Mouse (Mus musculus) midbrain, embryonic 15.5 days (tissue): ENCODE results near the gene Pitpnb. TPM values are rescaled to one million over a fixed set of nuclear protein-coding genes. Genes with fewer than 3 reads are reported as not detected.

Experiments
- ATAC-seq: fragments of 200-750 bp; cut with Nextera tagmentation; replicated peaks from 2 replicates; pipeline ENCODE4 v1.8.0; 2017; ENCODE audit warnings: moderate TSS enrichment
- H3K27ac ChIP-seq: fragments of 300-500 bp; sonication (generic); 2 replicates; pipeline ENCODE4 v1.5.1; 2015; ENCODE audit warnings: mild to moderate bottlenecking, inconsistent platforms
- H3K27me3 ChIP-seq: fragments of 300-500 bp; sonication (generic); replicated peaks from 2 replicates; pipeline ENCODE4 v1.6.1; 2015; ENCODE audit warnings: inconsistent platforms
- H3K36me3 ChIP-seq: fragments of 300-500 bp; sonication (generic); replicated peaks from 2 replicates; pipeline ENCODE4 v1.6.1; 2015; ENCODE audit warnings: inconsistent platforms
- H3K4me1 ChIP-seq: fragments of 300-500 bp; sonication (generic); 2 replicates; pipeline ENCODE4 v1.6.1; 2015; ENCODE audit warnings: inconsistent platforms
- H3K4me2 ChIP-seq: fragments of 300-500 bp; sonication (generic); 2 replicates; pipeline ENCODE4 v1.6.1; 2015; ENCODE audit warnings: inconsistent platforms, mild to moderate bottlenecking, moderate library complexity
- H3K4me3 ChIP-seq: fragments of 300-500 bp; sonication (generic); 2 replicates; pipeline ENCODE4 v1.5.1; 2015; ENCODE audit warnings: mild to moderate bottlenecking, inconsistent platforms
- H3K9ac ChIP-seq: fragments of 300-500 bp; sonication (generic); 2 replicates; pipeline ENCODE4 v1.6.1; 2015; ENCODE audit warnings: mild to moderate bottlenecking, inconsistent platforms
- H3K9me3 ChIP-seq: fragments of 300-500 bp; sonication (generic); 2 replicates; pipeline ENCODE4 v1.6.1; 2016; ENCODE audit warnings: inconsistent platforms
- WGBS: fragments of 180-500 bp; shearing (Covaris S2); methylation state at CpG from one replicate; pipeline ENCODE4 v1.1.7; 2015; ENCODE audit warnings: mixed read lengths; 5-methylcytosine and 5-hydroxymethylcytosine counted together
- polyA plus RNA-seq: library from polyadenylated mRNA; unstranded; fragments of >200 nt; fragmentation: Nextera tagmentation; extraction: Ambion mirVana; gene quantifications from 2 replicates; pipeline ENCODE4 v1.2.1, GENCODE M21; 2015

Pitpnb gene
- polyA plus RNA-seq, 1 experiment from 2014 or later = 98.0 TPM

DNA sequence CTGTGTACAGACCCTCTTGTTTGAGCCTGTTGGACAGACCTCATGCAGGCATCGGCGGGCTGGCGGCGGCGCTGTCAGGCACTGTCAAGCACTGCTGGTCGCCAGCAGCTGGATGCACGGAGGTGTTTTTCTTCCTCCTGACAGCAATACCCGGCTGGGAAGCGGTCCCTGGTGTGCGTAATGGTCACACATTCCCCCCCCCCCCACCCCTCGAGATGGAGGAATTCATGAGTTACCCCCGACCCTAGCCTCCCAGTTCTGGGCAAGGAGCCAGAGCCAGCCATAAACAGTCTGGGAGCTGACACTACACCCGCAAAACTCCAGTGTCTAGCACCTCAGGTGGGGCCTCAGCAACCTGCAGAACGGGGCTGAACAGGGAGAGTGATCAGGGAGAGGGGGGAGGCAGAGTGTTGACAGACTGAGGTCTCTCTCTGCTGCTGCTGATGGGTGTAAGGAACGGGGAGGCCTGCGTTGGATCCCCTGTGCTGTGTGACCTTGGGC, 103.8 kb downstream of the Pitpnb start:
- H3K4me1 ChIP-seq = peaks cover 88% of the 10 kb centered on the region
- no peaks in the 10 kb centered on the region for H3K27me3 ChIP-seq
- peak overlapping the region; percentile 78; the same call in 1 of the 2 replicates for H3K4me2 ChIP-seq
- 33% methylated on average over 14 of the region's 16 CpGs for WGBS
- peak overlapping the region; percentile 13; the same call in 1 of the 2 replicates for H3K9ac ChIP-seq
- H3K4me3 ChIP-seq = 0 out of 2 replicates have a peak overlapping the region, but pooled peaks have one; percentile 0
- H3K9me3 ChIP-seq = no peaks in the 10 kb centered on the region
- peak; percentile 19 for ATAC-seq
- no peaks in the 10 kb centered on the region for H3K36me3 ChIP-seq
- peak overlapping the region; percentile 13; the same call in 1 of the 2 replicates for H3K27ac ChIP-seq

- no peaks in the 10 kb centered on the region for H3K36me3 ChIP-seq
- 80% methylated on average over 7 of the region's 7 CpGs for WGBS
- no peaks in the 10 kb centered on the region for H3K9me3 ChIP-seq
- no peaks in the 10 kb centered on the region for H3K27me3 ChIP-seq
- ATAC-seq = no peak
- H3K27ac ChIP-seq = no peak overlapping the region; the same call in 1 of the 2 replicates
- no peak overlapping the region for H3K4me3 ChIP-seq
- H3K4me1 ChIP-seq = peaks cover 77% of the 10 kb centered on the region
- H3K4me2 ChIP-seq = no peak overlapping the region
- H3K9ac ChIP-seq = no peak overlapping the region
These were observed 105.7 kb downstream of the Pitpnb start for GRCm38 (mm10) chr5:111436260-111436659.

GRCm38 (mm10) chr5:111437205-111437604, 106.6 kb downstream of the Pitpnb start:
- Histone ChIP-seq H3K4me2 (no peak overlapping the region), H3K27ac (no peak overlapping the region), H3K27me3 (no peaks in the 10 kb centered on the region), H3K4me3 (no peak overlapping the region), H3K4me1 (peaks cover 75% of the 10 kb centered on the region), H3K9ac (no peak overlapping the region), H3K36me3 (no peaks in the 10 kb centered on the region), H3K9me3 (no peaks in the 10 kb centered on the region)
- ATAC-seq = no peak
- WGBS = 47% methylated on average over 7 of the region's 7 CpGs

Other genes starting within 250 kb of the Pitpnb start
- gene Mn1, start 86.6 kb downstream of the Pitpnb start, polyA plus RNA-seq = 60.1 and 64.8 TPM in 2 replicates